Mouse (Mus musculus) B cell, adult 2 months (primary cell): Measurements from ENCODE around the gene Usp32.
"Not testable (repeated sequence)": the region's sequence is repeated elsewhere in the genome, so short reads cannot be mapped to it uniquely, and the experiment has no call there.

Source experiments
- DNase-seq, 2 experiments: peaks; one replicate each; pipeline ENCODE4 v3.0.0; 2022

Gene Usp32

GRCm38 (mm10) chr11:85139581-85140540 is at the start of gene Usp32:
TSS of gene Usp32 (minus strand) at chr11:85140161.
- DNase-seq = peak; percentile 92 to 93

DNA sequence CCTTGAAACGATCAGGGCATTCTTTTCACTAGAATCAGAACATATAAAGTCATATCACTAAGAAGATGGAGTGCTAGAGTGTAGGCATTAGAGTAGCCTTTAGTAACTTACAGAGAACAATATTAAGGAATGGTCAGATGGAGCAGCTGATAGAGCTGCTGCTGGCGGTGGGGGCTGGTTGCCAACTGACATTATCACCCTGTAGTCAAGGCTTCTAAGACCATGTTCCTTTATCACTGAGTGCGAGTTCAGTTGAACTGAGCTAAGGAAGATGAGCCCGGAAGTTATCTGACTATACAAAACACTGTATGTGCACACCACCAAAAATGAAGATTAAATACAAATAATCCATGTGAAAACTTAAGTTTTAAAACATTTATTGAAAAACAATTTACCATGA is 49.1 kb upstream of the Usp32 start:
- DNase-seq = no peak

DNA sequence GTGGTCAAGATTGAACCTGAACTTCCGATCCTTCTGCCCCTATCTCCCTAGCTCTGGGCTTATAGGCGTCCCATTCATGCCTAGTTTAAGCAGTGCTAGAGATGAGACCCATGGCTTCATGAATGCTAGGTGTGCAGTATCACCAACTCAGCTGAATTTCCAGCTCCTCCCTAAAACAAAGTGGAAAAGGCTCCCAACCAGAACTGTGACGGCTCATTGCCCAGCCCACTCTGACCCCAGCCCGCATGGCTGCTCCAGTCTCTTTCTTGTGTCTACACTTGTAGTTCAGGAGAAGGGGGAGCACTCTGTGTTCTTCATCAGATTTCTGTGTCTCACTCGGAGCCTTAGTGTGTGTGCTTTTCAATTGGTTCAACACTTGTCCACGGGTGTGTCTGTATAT is 44.9 kb upstream of the Usp32 start:
- DNase-seq = no peak

GRCm38 (mm10) chr11:85184082-85184481 is 44.1 kb upstream of the Usp32 start:
- peak; percentile 78 for DNase-seq

DNA sequence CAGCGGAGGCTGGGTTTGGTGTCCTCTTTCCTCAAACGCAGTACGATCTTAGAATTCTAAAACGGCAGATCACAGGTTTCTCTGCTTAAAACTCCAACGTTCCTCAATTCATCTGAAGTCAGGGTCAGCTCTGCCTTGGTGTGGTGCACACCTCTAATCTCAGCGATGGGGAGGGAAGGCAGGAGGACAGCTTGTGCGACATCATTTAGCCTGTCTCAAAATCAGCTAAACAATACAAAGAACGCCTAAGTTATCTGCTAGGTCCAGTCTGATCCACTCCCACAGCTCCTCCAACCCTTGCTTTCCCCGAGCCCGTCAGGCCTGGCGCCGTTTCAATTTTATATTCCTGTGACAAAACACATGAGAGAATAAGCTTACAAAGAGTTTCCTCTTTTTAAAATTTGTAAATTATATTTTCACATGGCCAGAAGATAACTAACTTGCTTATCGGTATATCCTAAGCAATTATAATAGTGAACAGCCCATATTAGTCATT is 43.4 kb upstream of the Usp32 start:
- no peak for DNase-seq

- peak; percentile 75 for DNase-seq
These were observed 42.8 kb upstream of the Usp32 start for GRCm38 (mm10) chr11:85182617-85183283.

GRCm38 (mm10) chr11:85178413-85178812 is 38.5 kb upstream of the Usp32 start:
- no peak for DNase-seq

GRCm38 (mm10) chr11:85177761-85178160 is 37.8 kb upstream of the Usp32 start:
- no peak for DNase-seq

DNA sequence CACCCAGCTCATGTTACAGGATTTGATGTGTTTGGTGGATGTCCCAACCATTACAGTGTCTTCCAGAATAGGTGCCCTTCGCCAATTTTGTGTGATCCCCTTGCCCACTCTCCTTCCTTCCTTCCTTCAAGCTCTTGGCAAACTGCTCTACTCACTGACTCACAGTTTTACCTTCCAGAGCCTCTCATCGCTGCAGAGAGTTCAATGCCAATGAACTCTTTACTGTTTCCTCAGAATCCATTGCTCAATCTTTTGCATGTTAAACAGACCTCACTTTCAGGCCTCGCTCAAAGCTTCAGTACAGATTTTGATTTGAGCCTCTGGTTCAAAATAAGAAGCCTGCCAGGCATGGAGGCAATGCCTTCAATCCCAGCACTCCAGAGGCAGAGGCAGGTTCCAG is 36.0 kb upstream of the Usp32 start:
- DNase-seq = no peak

DNA sequence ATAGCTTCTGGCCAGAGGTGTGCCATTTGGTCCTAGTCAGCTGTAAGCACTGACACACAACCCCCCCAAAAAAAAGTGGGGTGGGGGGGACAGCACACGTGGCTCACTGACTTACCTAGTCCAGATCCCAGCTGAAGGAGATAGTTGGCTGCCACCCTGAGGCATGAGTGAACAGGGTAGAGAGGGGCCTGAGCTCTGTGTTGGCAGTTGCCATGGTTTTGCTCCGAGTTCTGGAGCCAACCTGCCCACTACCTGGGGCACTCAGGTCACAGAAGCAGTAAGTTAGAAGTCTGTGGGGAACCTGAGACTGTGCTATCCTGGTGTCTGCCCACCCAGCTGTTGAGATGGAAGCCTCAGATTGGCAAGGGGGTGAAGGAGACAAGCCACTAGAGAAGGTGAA is 30.9 kb upstream of the Usp32 start:
- DNase-seq = no peak

DNA sequence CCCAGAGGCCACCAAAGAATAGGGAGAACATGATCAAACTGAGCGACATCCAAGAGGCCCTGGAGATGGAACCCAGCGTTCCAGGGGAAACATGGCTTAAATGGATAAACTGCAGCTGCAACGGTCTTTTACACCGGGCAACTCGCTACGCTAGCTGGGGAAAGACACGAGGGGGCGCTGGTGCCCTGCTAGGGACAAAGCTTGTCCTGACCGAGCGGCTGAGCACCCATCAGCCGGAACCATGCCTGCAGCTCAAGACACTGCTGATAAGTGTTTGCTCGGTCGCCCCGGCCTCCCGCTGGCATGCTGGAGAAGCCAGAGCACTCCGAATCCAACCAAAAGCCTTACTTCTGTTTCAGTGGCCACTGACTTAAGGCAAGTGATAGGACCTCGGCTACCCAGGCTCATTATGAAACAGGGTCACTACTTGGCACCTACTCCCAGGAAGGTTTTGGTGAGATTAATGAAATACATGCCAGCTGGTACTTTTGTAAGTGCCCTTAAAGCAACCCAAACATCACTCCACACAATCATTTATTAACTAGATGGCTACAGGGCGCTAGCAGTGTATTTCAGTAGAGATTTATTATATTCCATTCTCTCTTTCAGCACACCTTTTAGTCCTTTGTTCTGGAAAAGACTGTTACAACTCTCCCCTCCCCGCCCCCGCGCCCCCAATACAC is 30.2 kb upstream of the Usp32 start, which contains the start of gene 1700125H20Rik:
Gene 1700125H20Rik (plus strand): TSS at position 347 of the 683 bp plus-strand sequence.
- peak; percentile 88 to 89 for DNase-seq

DNA sequence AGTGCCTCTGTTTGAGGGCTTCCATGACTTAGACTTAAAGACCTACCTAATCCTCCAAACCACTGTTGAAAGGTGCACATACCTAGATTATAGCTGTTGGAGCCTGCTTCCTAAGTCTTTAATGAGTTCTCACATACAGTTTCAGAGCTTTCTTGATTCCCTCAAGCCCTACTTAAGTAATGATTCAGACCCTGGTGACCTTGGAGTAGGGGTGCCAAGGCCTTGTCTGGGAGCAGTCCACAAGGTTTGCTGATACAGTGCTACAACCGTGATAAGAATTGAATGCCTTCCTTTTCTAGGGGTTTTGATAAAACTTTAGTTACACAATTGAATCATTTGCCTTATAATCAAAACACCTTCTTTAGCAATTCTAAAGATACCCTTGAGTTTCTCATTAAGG is 27.5 kb upstream of the Usp32 start:
- DNase-seq = no peak

- DNase-seq = no peak
These were observed 24.4 kb upstream of the Usp32 start for GRCm38 (mm10) chr11:85164371-85164770.

- DNase-seq = not testable (repeated sequence)
These were observed 23.1 kb upstream of the Usp32 start for GRCm38 (mm10) chr11:85163014-85163413.

DNA sequence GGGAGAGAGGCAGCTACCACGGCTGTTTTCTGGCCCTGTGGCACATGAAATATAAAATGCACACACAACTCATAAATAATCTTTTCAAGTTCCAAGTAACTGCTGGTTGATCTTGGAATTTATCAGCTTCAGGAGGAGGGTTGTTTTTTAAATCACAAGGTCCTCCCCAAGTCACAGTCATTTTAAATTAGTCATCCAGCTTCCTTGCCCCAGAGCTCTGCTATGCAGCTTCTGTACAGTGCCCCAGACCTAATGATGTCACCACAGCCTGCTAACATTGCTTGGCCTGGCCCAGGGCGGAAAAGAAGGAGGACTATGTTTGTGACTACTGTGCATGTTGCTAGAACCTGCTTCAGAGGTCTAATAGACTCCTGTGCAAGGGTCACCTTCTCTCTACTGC is 17.3 kb upstream of the Usp32 start:
- no peak for DNase-seq

DNA sequence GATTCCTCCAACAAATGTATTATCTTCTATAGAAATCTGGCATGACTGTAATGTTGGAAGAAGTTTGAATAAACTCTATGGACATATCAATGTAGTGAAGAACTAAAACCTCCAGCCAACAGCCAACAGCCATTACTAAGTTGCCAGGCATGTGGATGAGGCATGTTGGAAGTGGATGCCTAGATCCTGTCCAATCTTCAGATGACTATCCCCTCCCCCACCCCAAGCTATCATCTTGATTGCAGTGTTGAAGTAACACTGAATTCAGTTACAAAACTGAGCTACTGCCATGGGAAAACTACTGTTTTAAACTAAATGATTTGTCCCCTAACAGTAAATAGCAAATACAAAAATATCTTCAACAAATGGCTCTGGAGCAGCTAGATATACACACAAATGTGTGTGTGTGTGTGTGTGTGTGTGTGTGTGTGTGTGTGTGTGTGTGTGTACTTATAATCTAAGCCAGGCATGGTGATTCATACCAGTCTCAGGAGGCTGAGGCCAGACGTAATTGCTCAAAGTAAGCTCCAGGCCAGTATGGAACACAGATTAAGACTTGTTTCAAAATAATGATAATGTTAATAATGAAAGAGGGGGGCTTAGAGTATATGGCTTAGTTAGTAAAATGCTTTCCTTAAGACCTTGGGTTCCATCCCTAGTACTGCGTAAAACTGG is 12.4 kb upstream of the Usp32 start:
- DNase-seq = no peak

DNA sequence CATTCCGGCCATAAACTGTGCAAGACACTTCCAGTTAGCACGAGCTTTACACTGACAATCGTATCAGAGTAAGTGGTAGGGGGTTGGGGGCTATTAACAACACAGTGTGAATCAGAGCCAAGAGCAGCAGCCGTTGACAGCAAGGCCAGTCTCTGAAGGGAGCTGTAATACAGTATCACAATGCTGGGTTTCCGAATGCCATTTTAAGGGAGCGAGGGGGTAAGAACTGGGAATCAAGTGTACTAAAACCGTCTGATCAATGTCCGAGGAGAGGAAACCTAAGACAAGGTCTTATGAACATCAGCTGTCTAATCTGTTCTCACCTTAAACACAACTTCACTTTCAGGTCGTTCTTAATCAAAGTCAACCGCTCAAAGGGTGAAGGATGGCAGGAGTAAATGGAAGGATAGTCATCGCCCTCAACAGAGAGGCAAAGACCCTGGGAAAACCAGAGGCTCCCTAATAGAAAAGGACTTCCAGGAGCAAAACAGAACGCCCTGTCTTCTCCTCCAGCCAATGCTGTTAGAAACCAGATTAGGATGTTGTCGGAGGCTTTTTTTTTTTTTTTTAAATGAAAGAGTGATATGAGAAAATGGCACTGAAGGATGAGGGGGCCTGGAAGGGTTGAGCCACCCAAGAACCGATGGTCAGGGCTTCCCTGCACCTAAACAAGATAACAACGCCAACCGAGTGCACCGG is 1.0 kb downstream of the Usp32 start:
- peak; percentile 6 to 7 for DNase-seq

GRCm38 (mm10) chr11:85131542-85131941 is 8.4 kb downstream of the Usp32 start:
- DNase-seq = no peak

GRCm38 (mm10) chr11:85128883-85129282 is 11.1 kb downstream of the Usp32 start:
- DNase-seq = no peak

- DNase-seq = peak in 1 of 2 experiments; percentile 11
These were observed 13.5 kb downstream of the Usp32 start for GRCm38 (mm10) chr11:85126257-85127102.
